Mouse (Mus musculus): ENCODE measurements around the gene Tgm4.
A peak's percentile ranks its signal among the peaks of the same experiment; 100 is the strongest.

Gene Tgm4

DNA sequence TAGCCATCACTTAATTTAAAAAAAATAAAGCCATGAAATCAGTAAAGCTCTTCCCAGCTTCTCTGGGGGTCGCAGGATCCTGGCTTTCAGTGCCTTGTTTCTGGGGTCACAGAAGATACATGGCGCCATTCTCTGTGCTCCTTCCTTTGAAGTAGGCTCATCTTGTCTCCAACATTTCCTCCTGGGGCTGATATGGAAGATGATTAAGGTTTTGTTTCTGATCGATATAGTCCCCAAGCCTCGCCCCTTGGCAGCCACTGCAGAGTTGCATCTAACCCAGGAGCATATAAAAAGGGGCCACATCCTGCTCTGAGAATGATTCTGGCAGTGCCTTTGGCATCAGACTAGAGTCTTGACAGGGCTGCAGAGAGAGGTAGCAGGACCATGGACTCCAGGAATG, at the start of gene Tgm4:
TSS of gene Tgm4 (plus strand) at position 301 of the 400 bp plus-strand sequence.
- no peak for DNase-seq (ENCODE audit: low read depth, low spot score)

- DNase-seq (ENCODE audit: low read depth, low spot score), result no peak
Observed at GRCm38 (mm10) chr9:122998406-122999192, 35.9 kb upstream of the Tgm4 start.

DNA sequence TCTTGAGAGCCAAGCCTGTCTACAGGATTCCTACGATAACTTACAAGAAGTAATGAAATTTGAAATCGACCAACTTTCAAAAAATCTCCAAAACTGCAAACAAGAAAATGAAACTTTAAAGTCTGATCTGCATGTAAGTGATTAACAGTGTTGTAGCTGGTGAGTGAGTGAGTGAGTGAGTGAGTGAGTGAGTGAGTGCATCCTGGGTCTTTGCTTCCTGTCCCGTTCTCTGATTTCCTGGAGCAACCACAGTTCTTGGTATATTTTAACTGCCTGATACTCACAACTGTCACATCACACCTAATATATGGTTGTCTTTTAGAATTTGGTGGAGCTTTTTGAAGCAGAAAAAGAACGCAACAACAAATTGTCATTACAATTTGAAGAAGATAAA, 35.3 kb upstream of the Tgm4 start:
- DNase-seq (ENCODE audit: low read depth, low spot score), result no peak

- DNase-seq (ENCODE audit: low read depth, low spot score), result no peak
Observed at GRCm38 (mm10) chr9:123004718-123005117, 29.8 kb upstream of the Tgm4 start.

DNA sequence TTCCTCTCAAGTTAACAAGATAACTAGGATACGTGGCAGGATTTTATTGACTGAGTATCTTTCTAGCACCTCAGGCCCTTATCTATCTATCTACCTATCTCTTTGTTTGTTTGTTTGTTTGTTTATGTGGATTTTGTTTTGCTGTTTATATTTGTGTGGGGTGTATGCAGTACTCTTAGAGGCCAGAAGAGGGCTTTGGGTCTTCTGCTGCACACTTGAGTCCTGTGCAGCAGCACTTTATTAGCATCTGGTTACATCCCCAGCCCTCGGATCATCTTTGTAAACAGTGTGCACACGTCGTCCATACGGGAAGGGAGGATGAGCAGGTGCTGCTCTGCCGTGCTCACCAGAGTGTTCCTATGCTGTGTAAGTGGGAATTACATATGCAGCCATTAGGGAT, 28.5 kb upstream of the Tgm4 start:
- no peak for DNase-seq (ENCODE audit: low read depth, low spot score)

DNA sequence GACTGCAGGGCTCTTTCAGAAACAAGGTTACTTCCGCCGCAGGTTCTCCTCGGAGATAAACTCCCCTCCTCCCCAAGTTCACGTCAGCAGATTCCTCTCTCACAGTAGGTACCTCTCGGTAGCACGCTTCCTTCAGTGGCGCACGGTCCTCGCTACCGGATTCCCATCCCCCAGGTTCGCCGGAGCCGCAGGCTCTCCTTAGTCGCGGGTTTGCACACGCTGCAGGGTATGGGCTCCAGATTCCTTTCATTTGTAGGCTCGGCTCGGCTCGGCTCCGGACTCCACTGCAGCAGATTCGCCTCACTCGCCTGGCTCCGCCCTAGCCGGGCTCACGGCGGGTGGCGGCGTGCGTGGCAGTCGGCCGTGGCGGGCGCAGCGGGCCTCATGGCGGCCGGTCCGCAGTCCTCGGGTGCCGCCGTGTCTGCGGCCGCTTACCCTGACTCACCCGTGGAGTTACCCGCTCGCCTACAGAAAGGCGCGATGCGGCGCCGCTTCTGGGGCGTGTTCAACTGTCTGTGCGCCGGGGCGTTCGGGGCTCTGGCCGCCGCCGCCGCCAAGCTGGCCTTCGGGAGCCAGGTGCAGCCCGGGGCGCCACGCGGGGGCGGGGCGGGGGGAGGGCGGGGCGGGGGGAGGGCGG, 13.4 kb upstream of the Tgm4 start, which contains the start of gene Tmem42:
TSS of gene Tmem42 (plus strand) at position 332 of the 637 bp plus-strand sequence.
- DNase-seq (ENCODE audit: low read depth, low spot score), result peak; percentile 70

GRCm38 (mm10) chr9:123021636-123022379, 12.7 kb upstream of the Tgm4 start:
- peak; percentile 17 for DNase-seq (ENCODE audit: low read depth, low spot score)

GRCm38 (mm10) chr9:123024201-123024600, 10.3 kb upstream of the Tgm4 start:
- DNase-seq (ENCODE audit: low read depth, low spot score), result no peak

DNA sequence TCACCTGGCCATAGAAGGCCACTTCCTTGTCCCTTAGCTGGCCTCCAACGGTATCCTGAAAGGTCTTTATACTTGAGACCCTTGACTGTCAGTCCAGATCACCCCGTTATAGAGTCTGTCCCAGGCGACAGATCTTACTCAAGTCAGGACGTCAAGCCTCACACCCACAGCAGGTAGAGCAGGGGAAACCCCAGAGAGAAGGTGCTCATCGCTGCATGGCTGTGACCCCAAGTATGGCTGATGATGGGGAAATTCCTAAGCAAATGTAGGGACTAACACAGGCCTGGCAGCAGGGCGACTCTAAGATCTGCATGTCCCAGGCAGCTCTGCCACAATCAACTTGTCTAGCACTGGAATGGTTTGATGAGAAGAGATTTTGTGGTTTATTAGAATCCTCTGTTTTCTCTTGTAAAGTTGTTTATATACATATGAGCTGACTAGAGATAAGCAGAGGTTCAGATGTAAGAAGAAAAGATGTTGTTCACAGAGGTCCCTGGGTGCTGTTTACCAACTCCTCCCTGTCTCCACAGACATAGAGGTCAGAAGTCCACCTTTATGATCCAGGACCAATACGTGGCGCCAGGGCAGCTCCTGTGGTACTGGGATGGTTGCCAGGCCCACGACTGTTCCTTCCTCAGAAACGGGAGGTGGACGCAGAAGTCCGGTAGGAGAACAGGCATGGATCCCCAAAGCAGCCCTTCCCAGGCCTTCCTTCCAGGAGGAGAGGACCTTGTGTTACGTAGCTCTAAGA, 2.9 kb upstream of the Tgm4 start:
- no peak for DNase-seq (ENCODE audit: low read depth, low spot score)

GRCm38 (mm10) chr9:123047665-123048064, 13.1 kb downstream of the Tgm4 start:
- DNase-seq (ENCODE audit: low read depth, low spot score), result no peak

DNA sequence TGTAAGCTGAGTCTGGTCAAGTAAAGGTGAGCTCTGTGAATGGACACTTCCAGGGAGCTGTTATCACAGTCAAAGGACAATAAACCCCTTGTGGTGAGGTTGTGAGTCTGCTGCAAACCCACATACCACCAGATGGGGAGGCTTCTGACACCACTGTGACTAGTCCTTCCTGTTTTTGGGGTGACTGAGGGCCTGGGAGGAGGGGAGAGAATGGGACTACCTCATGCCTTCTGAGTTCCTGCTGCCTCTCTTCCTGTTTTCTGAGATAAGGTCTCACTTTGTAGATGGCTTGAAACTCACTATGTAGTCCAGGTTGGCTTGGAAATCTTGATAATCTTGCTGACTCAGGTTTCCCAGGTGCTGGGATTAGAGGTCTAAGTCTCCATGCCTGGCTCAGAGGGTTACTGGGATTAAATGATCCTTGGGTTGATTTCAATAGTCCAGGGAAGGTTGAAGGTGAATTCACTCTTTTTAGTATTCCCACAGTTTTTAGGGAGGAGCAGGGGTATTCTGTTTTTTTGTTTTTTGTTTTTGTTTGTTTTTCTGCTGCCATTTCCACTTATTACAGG, 24.3 kb downstream of the Tgm4 start:
- no peak for DNase-seq (ENCODE audit: low read depth, low spot score)

- DNase-seq (ENCODE audit: low read depth, low spot score), result no peak
Observed at GRCm38 (mm10) chr9:123060172-123060571, 25.6 kb downstream of the Tgm4 start.

DNA sequence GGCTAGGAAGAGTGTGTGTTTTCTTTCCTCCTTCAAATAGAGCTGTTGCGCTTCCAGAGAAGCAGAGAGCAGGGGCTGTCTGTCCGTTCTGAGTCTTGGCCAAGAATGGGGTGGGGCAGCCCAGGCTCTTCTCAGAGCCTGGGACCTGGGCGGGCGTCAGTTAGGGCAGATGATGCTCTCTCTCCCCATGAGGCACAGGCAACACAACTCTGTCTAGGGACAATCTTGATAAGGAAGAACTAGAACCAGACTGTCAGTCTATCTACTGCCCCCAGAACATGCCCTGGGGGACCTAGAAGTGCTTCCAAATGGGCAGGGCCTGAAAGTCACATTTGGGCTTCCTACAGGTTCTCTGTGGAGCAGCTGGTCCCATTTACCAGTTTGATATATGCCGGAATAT, 44.6 kb downstream of the Tgm4 start:
- DNase-seq (ENCODE audit: low read depth, low spot score), result no peak

DNA sequence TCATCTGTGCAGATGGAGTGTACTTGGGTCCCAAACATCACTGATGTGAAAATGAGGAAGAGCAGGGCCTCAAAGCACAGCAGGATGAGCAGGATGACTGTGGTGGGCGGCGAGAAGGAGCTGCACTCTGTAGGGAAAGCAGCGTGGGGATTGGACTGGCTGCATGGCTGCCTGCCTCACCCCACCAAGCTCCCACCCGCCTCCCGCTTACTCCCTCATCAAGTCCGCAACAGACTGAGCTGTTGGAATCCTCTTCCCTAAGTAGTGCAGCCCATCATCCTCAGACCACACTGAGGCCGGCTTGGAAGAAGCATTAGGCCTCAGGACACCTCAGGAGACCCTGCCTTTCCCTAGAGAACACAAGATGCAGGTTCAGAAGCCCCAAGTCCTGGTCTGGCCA, 45.8 kb downstream of the Tgm4 start:
- no peak for DNase-seq (ENCODE audit: low read depth, low spot score)

DNA sequence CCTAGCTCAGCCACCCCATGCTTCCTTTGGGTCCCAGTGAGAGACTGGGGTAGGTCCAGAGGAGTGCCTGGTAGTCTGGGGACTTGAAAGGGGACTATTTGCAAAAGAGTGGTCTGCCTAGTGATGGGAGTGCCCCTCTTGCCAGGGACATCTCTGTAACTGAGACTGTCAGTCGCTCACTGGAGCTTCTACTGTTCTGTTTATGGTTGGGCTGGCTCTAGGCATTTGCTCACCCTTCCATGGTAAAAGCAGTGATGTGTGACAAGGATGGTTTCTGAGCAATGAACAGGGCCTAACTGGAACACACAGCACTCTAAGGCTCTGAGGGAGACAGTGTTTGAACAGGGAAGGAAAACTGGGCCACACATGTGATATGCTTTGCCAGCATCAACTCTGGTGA, 46.3 kb downstream of the Tgm4 start:
- DNase-seq (ENCODE audit: low read depth, low spot score), result no peak

- DNase-seq (ENCODE audit: low read depth, low spot score), result no peak
Observed at GRCm38 (mm10) chr9:123085373-123085772, 50.8 kb downstream of the Tgm4 start.

- DNase-seq (ENCODE audit: low read depth, low spot score), result no peak
Observed at GRCm38 (mm10) chr9:123087558-123087957, 53.0 kb downstream of the Tgm4 start.

GRCm38 (mm10) chr9:123090844-123091243, 56.3 kb downstream of the Tgm4 start:
- DNase-seq (ENCODE audit: low read depth, low spot score), result no peak

- no peak for DNase-seq (ENCODE audit: low read depth, low spot score)
Observed at GRCm38 (mm10) chr9:123099631-123100455, 65.3 kb downstream of the Tgm4 start.

GRCm38 (mm10) chr9:123103425-123103824, 68.9 kb downstream of the Tgm4 start:
- no peak for DNase-seq (ENCODE audit: low read depth, low spot score)

DNA sequence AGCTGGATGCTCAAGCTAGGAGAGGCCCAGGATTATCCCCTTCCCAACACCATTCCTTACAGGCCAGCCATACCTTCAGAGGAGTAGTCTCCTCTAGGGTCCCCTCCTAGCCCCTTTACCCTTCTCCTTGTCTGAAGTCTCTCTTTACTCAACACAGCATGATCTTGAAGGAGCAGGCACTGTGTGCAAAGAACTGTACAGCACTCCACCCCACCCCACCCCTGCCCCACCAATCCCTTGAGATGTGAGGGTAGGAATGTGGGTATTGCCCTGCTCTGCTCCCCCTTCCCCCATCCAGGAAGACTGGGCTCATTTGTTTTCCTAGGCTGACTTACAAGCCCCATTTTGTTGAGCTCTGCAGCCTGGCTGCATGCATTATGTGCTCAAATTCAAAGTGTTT, 69.8 kb downstream of the Tgm4 start:
- no peak for DNase-seq (ENCODE audit: low read depth, low spot score)
